Mouse (Mus musculus): ENCODE data around the gene Vezf1. TPM values are rescaled to one million over a fixed set of nuclear protein-coding genes. Genes with fewer than 3 reads are reported as not detected.

Vezf1 gene
- total and polyA plus RNA-seq, 3 experiments: 8.0 to 20.8 TPM; not detected in 1

- no peak for TF ChIP-seq NRF1 (IDR thresholded peaks at IDR 0.05; ENCODE audit: insufficient read depth, low read depth, low read length, poor library complexity, severe bottlenecking)
- TF ChIP-seq TCF12 (IDR thresholded peaks at IDR 0.05; ENCODE audit: low read depth, low read length): no peak
- no peak for TF ChIP-seq UBTF (IDR thresholded peaks at IDR 0.05; ENCODE audit: borderline replicate concordance, insufficient read depth, low read depth, low read length)
- no peak for TF ChIP-seq MAZ (IDR thresholded peaks at IDR 0.05; ENCODE audit: low read depth, low read length)
- no peak for TF ChIP-seq E2F4 (IDR thresholded peaks at IDR 0.05; ENCODE audit: borderline replicate concordance, low read depth, low read length)
- no peak for TF ChIP-seq SIN3A (IDR thresholded peaks at IDR 0.05; ENCODE audit: low read length)
- TF ChIP-seq GABPA (IDR thresholded peaks at IDR 0.05; ENCODE audit: low read depth, low read length): no peak
- no peak for TF ChIP-seq JUND (IDR thresholded peaks at IDR 0.05; ENCODE audit: low read depth, low read length)
- TF ChIP-seq MYC (IDR thresholded peaks at IDR 0.05; ENCODE audit: low read depth, low read length): no peak
- no peak for TF ChIP-seq POLR2A (IDR thresholded peaks at IDR 0.05; ENCODE audit: control insufficient read depth in 1 of 2, insufficient read depth in 1 of 2, low read depth in 1 of 2, low read length in 2 of 2, poor library complexity in 1 of 2)
- TF ChIP-seq MEF2A (IDR thresholded peaks at IDR 0.05; ENCODE audit: extremely low read depth, insufficient replicate concordance, low read depth, low read length, poor library complexity, severe bottlenecking): no peak
- Histone ChIP-seq H3K9me3 (replicated peaks; ENCODE audit: insufficient read depth, low read length) (no peaks in the 10 kb centered on the region), H3K36me3 (ENCODE audit: control insufficient read depth in 1 of 2, insufficient read depth in 2 of 2, low read length in 2 of 2) (peaks cover 0 to 16% of the 10 kb centered on the region in 2 experiments; a peak in 2 of 4 replicates), H3K27me3 (ENCODE audit: control insufficient read depth in 1 of 2, insufficient read depth in 2 of 2, low read length in 2 of 2) (no peaks in the 10 kb centered on the region), H3K27ac (ENCODE audit: control insufficient read depth, low read depth, low read length) (no peak overlapping the region; the same call in 1 of the 2 replicates), H3K4me3 (ENCODE audit: control insufficient read depth in 1 of 2, insufficient read depth in 1 of 2, low read depth in 2 of 2, low read length in 2 of 2) (no peak overlapping the region), H3K79me2 (ENCODE audit: control insufficient read depth, insufficient read depth, low read length, poor library complexity) (no peaks in the 10 kb centered on the region), H3K4me1 (ENCODE audit: control insufficient read depth in 1 of 2, insufficient read depth in 2 of 2, low read length in 2 of 2) (peaks cover 8 to 23% of the 10 kb centered on the region in 2 experiments), H3K9ac (ENCODE audit: control insufficient read depth, low read depth, low read length, poor library complexity, severe bottlenecking) (no peak overlapping the region)
- no peak for DNase-seq (ENCODE audit: low read depth, low spot score)
Measured at GRCm38 (mm10) chr11:88131847-88132246, 63.8 kb downstream of the Vezf1 start.

Other genes with a start within 250 kb of the Vezf1 start
- not detected in 2 replicates for gene Lpo, start 240.0 kb upstream of the Vezf1 start, total RNA-seq (2012; rRNA removed)
- not detected for gene Lpo, start 240.0 kb upstream of the Vezf1 start, polyA plus RNA-seq (2012; ENCODE audit: insufficient read depth in 1 of 2, insufficient read length in 2 of 2, low read depth in 1 of 2, low replicate concordance in 2 of 2, missing spikeins in 1 of 2)
- 3.3 and 3.7 TPM in 2 replicates for gene Mks1, start 215.1 kb upstream of the Vezf1 start, total RNA-seq (2012; rRNA removed)
- 1 to 10 TPM in 1 of 2 experiments, not detected in 1; 6.1 TPM for gene Mks1, start 215.1 kb upstream of the Vezf1 start, polyA plus RNA-seq (2012; ENCODE audit: insufficient read depth in 1 of 2, insufficient read length in 2 of 2, low read depth in 1 of 2, low replicate concordance in 2 of 2, missing spikeins in 1 of 2)
- not detected in 2 replicates for gene Epx, start 192.7 kb upstream of the Vezf1 start, total RNA-seq (2012; rRNA removed)
- gene Epx, start 192.7 kb upstream of the Vezf1 start, polyA plus RNA-seq (2012; ENCODE audit: insufficient read depth in 1 of 2, insufficient read length in 2 of 2, low read depth in 1 of 2, low replicate concordance in 2 of 2, missing spikeins in 1 of 2): under 1 TPM in 1 of 2 experiments, not detected in 1; 0.03 TPM
- not detected in 2 replicates for gene Olfr462, start 176.0 kb upstream of the Vezf1 start, total RNA-seq (2012; rRNA removed)
- gene Olfr462, start 176.0 kb upstream of the Vezf1 start, polyA plus RNA-seq (2012; ENCODE audit: insufficient read depth in 1 of 2, insufficient read length in 2 of 2, low read depth in 1 of 2, low replicate concordance in 2 of 2, missing spikeins in 1 of 2): not detected
- gene Olfr463, start 170.9 kb upstream of the Vezf1 start, total RNA-seq (2012; rRNA removed): not detected in 2 replicates
- not detected for gene Olfr463, start 170.9 kb upstream of the Vezf1 start, polyA plus RNA-seq (2012; ENCODE audit: insufficient read depth in 1 of 2, insufficient read length in 2 of 2, low read depth in 1 of 2, low replicate concordance in 2 of 2, missing spikeins in 1 of 2)
- gene Olfr464, start 147.3 kb upstream of the Vezf1 start, total RNA-seq (2012; rRNA removed): not detected in 2 replicates
- gene Olfr464, start 147.3 kb upstream of the Vezf1 start, polyA plus RNA-seq (2012; ENCODE audit: insufficient read depth in 1 of 2, insufficient read length in 2 of 2, low read depth in 1 of 2, low replicate concordance in 2 of 2, missing spikeins in 1 of 2): not detected
- 30.7 and 38.6 TPM in 2 replicates for gene Dynll2, start 80.7 kb upstream of the Vezf1 start, total RNA-seq (2012; rRNA removed)
- 100 to 1,000 TPM in 1 of 2 experiments, 10 to 100 TPM in 1; 75.8 to 124 TPM for gene Dynll2, start 80.7 kb upstream of the Vezf1 start, polyA plus RNA-seq (2012; ENCODE audit: insufficient read depth in 1 of 2, insufficient read length in 2 of 2, low read depth in 1 of 2, low replicate concordance in 2 of 2, missing spikeins in 1 of 2)
- 586 and 596 TPM in 2 replicates for gene Srsf1, start 20.9 kb upstream of the Vezf1 start, total RNA-seq (2012; rRNA removed)
- 100 to 1,000 TPM; 421 to 431 TPM for gene Srsf1, start 20.9 kb upstream of the Vezf1 start, polyA plus RNA-seq (2012; ENCODE audit: insufficient read depth in 1 of 2, insufficient read length in 2 of 2, low read depth in 1 of 2, low replicate concordance in 2 of 2, missing spikeins in 1 of 2)
- gene Cuedc1, start 29.8 kb downstream of the Vezf1 start, total RNA-seq (2012; rRNA removed): 1.0 and 1.1 TPM in 2 replicates
- 1 to 10 TPM in 1 of 2 experiments, not detected in 1; 4.8 TPM for gene Cuedc1, start 29.8 kb downstream of the Vezf1 start, polyA plus RNA-seq (2012; ENCODE audit: insufficient read depth in 1 of 2, insufficient read length in 2 of 2, low read depth in 1 of 2, low replicate concordance in 2 of 2, missing spikeins in 1 of 2)
- gene Mrps23, start 136.1 kb downstream of the Vezf1 start, total RNA-seq (2012; rRNA removed): 362 and 381 TPM in 2 replicates
- gene Mrps23, start 136.1 kb downstream of the Vezf1 start, polyA plus RNA-seq (2012; ENCODE audit: insufficient read depth in 1 of 2, insufficient read length in 2 of 2, low read depth in 1 of 2, low replicate concordance in 2 of 2, missing spikeins in 1 of 2): 100 to 1,000 TPM in 1 of 2 experiments, not detected in 1; 190 TPM
- not detected in 2 replicates for gene Ccdc182, start 225.8 kb downstream of the Vezf1 start, total RNA-seq (2012; rRNA removed)
- not detected for gene Ccdc182, start 225.8 kb downstream of the Vezf1 start, polyA plus RNA-seq (2012; ENCODE audit: insufficient read depth in 1 of 2, insufficient read length in 2 of 2, low read depth in 1 of 2, low replicate concordance in 2 of 2, missing spikeins in 1 of 2)